Mouse (Mus musculus) kidney, adult 18-20 months (tissue): ENCODE data around the gene Apol10b.
"Not testable (repeated sequence)": the region's sequence is repeated elsewhere in the genome, so short reads cannot be mapped to it uniquely, and the experiment has no call there.

Experiments used
- DNase-seq: peaks from one replicate; pipeline ENCODE4 v3.0.0; 2021

Gene Apol10b

GRCm38 (mm10) chr15:77595961-77596360, at the start of gene Apol10b:
Gene Apol10b (minus strand): TSS chr15:77596125.
- DNase-seq, result no peak

DNA sequence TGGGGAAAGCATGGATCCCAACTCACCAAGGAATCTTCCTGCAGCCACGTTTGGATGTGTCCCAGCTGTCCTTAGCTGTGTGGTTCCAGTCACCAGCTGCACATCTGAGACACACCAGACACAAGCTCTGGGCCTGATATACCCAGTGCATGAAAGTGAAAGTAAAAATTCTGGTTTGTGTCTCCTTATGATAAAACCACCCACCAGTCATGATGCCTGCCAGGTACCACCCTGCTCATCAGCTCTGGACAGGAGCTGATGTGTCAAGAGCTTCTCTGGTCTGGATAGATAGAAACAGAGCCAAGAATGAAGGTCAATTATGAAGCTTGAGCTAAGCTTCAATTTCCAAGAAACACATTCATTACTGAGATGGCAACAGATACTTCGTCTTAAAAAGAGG, 47.3 kb upstream of the Apol10b start, which contains the start of gene Apol11b:
Gene Apol11b (minus strand): TSS at position 111 of the 400 bp plus-strand sequence.
- not testable (repeated sequence) for DNase-seq

GRCm38 (mm10) chr15:77629822-77630221, 33.9 kb upstream of the Apol10b start:
- not testable (repeated sequence) for DNase-seq

DNA sequence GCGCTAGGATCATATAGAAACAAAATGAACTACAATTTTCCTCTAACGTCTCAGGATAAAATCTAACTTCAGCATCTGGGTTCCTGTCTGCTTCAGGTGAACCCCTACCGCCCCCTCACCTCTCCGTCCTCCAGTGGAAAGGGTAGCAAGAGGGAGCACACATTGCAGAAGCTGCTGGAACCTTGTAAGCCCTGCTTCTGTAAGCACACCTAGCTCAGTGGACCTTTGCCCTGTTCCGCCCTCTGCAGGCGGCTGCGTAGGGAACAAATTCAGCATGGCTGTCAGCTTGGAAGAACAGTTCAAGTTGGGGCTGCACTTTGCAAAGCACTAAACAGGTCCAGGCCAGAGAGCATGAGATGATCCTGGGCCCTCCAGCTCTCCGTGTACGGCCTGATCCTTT, 32.7 kb upstream of the Apol10b start:
- DNase-seq, result peak; percentile 26

DNA sequence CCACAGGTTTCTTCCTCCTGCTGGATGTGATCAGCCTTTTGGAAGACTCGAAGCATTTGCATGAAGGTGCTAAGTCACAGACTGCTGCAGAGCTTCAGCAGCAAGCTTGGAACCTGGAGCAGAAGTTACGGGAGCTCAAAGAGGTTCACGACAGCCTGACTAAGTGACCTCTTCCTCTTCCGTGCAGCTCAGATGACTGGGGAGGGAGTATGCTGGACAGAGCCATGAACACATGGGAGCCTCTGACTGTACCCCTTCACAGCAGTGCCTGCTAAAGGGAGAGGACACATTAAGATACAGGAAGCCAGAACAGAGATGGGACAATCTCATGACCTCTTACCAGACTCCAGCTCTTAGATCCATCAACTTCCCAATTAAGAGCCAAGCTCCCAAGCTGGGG, 30.5 kb upstream of the Apol10b start:
- not testable (repeated sequence) for DNase-seq

- no peak for DNase-seq
These were observed 28.8 kb upstream of the Apol10b start for GRCm38 (mm10) chr15:77624710-77625109.

DNA sequence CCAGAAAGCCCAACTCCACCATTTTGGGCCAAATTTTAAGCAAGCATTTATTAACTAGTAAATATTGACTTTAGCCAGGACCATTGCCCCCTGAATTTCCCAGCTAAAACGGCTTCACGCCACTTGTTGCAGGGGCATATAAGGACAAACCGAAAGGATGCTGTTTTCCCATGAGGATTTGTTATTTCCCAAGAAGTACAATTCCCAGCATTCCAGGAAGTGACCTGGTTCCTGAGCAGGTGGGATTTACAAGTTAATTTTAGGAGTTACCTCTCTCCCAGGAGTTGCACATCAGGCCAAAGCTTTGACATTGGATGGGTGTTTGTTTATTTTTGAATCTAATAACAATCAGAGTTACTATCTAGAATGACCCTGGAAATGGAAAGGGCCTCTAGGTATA, 10.1 kb upstream of the Apol10b start:
- no peak for DNase-seq

- DNase-seq, result no peak
These were observed 3.0 kb upstream of the Apol10b start, which contains the start of gene Gm36245 for GRCm38 (mm10) chr15:77598958-77599357. Gene Gm36245 (plus strand): TSS chr15:77599258.

GRCm38 (mm10) chr15:77598429-77598828, 2.5 kb upstream of the Apol10b start:
- DNase-seq, result no peak

DNA sequence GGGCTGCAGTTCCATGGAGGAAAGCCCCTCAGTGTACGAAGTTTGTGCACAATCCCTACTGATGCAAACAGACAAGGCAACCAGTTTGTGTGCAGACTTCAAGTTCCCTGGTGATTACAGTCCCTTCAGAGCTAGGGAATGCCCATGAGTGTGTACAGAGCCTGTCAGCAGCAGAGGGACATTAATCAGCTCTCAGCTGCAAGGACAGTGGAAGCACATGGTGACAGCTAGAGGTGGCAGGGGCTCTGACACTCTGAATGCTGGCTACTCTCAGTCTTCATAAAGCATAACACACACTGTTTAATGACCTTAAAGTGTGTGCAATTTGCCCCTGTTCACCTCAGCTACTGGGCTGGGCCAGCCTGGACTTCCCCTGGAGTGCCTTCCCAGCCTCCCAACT, 2.4 kb downstream of the Apol10b start:
- DNase-seq, result no peak

- peak; percentile 19 for DNase-seq
These were observed 5.0 kb downstream of the Apol10b start for GRCm38 (mm10) chr15:77590881-77591280.

DNA sequence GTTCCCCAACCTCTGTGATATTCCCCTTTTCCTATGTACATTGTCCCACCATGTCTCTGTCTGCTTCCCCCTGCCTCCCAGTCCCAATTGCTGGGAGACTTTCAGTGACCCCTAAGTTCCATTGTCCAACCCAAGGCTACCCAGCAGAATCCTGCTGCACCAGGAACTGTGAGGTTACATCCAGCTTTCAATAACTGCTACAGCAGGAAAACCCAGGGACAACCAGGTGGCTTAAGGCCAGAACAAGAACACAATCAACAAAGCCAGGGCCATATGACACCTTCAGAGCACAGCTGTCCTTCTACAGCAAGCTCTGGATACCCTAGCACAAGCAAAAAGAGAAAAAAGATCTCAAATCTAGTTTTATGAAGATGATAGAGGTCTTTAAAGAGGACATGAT, 6.9 kb downstream of the Apol10b start:
- no peak for DNase-seq

DNA sequence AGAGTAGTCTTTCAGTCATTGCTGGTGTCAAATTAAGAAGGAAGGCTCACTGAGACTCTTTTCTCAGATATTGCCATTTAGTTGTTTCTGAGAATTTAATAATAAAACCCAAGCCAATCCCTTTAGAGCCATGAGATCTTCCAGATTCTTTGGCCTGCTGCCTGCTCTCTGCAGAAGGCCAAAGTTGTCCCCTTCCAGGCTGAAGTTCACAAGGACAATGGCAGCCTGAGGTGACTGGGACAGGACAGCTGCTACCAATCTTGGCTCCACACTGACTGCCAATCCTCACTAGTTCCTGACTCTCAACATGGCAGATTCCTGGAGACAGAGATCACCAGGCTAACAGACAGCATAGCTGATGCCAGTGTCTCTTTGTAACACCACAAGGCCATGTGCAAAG, 8.9 kb downstream of the Apol10b start:
- DNase-seq, result no peak

- no peak for DNase-seq
These were observed 14.2 kb downstream of the Apol10b start for GRCm38 (mm10) chr15:77581681-77582080.

- no peak for DNase-seq
These were observed 16.6 kb downstream of the Apol10b start for GRCm38 (mm10) chr15:77579311-77579710.

GRCm38 (mm10) chr15:77578801-77579200, 17.1 kb downstream of the Apol10b start:
- no peak for DNase-seq

GRCm38 (mm10) chr15:77563219-77563618, 32.7 kb downstream of the Apol10b start:
- DNase-seq, result no peak

GRCm38 (mm10) chr15:77561792-77562191, 34.1 kb downstream of the Apol10b start, which contains the start of gene 1700025B11Rik:
Gene 1700025B11Rik (minus strand): TSS chr15:77561892.
- no peak for DNase-seq

- DNase-seq, result not testable (repeated sequence)
These were observed 56.7 kb downstream of the Apol10b start for GRCm38 (mm10) chr15:77539221-77539620.
